Mouse (Mus musculus): ENCODE results near the gene Shisa8. TPM values are rescaled to one million over a fixed set of nuclear protein-coding genes. Genes with fewer than 3 reads are reported as not detected.

The Shisa8 gene
- 0.13 TPM for polyA plus RNA-seq (2012; fragmentation: generic; extraction: Trizol)

DNA sequence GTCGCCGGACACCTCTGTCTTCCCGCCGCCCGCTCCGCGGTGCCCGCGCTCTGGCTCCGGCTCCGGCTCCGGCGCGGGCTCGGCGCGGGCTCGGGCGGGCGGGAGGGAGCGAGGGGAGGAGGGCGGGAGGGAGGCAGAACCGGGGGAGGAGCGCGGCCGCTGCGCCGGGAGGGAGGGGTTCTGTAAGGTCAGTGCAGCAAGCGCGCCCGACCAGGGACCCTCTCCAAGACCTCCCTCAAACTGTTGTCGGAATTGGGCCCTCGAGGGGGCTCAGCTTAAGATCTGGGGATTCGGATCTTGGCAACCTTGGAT is at the start of gene Shisa8:
Shisa8 (minus strand) TSS at position 64 of the 312 bp plus-strand sequence.
- Histone ChIP-seq H3K27me3 (ENCODE audit: control insufficient read depth, insufficient read depth, insufficient read length) (peaks cover 23% of the 10 kb centered on the region), H3K36me3 (ENCODE audit: control insufficient read depth, insufficient read depth) (no peaks in the 10 kb centered on the region), H3ac (ENCODE audit: control insufficient read depth, insufficient read length) (no peak within 1 kb of the TSS), H3K4me2 (ENCODE audit: low read depth) (no peak within 1 kb of the TSS), H3K4me3 (no peak within 1 kb of the TSS), H3K79me2 (ENCODE audit: control insufficient read depth, insufficient read depth) (no peaks in the 10 kb centered on the region)
- no peak for TF ChIP-seq SRF (IDR thresholded peaks at IDR 0.05; ENCODE audit: control insufficient read depth, insufficient read length, low read depth)

DNA sequence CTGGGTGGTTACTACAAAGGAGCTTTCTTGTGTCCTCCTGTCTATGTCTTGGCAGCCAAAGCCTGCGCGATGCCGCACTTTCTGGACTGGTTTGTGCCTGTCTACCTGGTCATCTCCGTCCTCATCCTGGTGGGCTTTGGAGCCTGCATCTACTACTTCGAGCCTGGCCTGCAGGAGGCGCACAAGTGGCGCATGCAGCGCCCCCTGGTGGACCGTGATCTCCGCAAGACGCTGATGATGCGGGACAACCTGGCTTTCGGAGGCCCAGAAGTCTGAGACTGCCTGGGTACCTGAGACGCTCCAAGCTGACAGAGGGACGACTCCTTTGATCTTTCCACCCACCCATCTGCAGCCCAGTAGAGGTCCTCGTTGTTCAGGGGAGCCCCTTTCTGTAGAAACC is 46.9 kb upstream of the Shisa8 start:
- no peaks in the 10 kb centered on the region for H3K79me2 ChIP-seq (ENCODE audit: control insufficient read depth, insufficient read depth)
- H3ac ChIP-seq (ENCODE audit: control insufficient read depth, insufficient read length) = no peak overlapping the region
- H3K27me3 ChIP-seq (ENCODE audit: control insufficient read depth, insufficient read depth, insufficient read length) = peaks cover 57% of the 10 kb centered on the region
- no peak overlapping the region for H3K4me2 ChIP-seq (ENCODE audit: low read depth)
- TF ChIP-seq POLR2A (IDR thresholded peaks at IDR 0.05; ENCODE audit: insufficient read length, low read depth) (no peak), SRF (IDR thresholded peaks at IDR 0.05; ENCODE audit: control insufficient read depth, insufficient read length, low read depth) (no peak), MYOG (IDR thresholded peaks at IDR 0.05; ENCODE audit: control insufficient read depth in 1 of 3, insufficient read depth in 1 of 3, insufficient read length in 2 of 3, low read depth in 2 of 3) (no peak), E2F4 (IDR thresholded peaks at IDR 0.05; ENCODE audit: insufficient read depth) (no peak), MYOD1 (IDR thresholded peaks at IDR 0.05; ENCODE audit: control insufficient read depth in 1 of 3, insufficient read length in 2 of 3, low read depth in 2 of 3) (no peak), USF1 (IDR thresholded peaks at IDR 0.05; ENCODE audit: low read depth) (no peak), CEBPB (IDR thresholded peaks at IDR 0.05; ENCODE audit: insufficient read depth, poor library complexity, severe bottlenecking) (no peak), MAX (IDR thresholded peaks at IDR 0.05; ENCODE audit: low read depth) (no peak), TCF12 (IDR thresholded peaks at IDR 0.05; ENCODE audit: insufficient read depth, poor library complexity, severe bottlenecking) (no peak), TCF3 (IDR thresholded peaks at IDR 0.05; ENCODE audit: insufficient read length, low read depth) (no peak), REST (IDR thresholded peaks at IDR 0.05; ENCODE audit: insufficient read depth, insufficient read length) (no peak), POLR2AphosphoS2 (IDR thresholded peaks at IDR 0.05; ENCODE audit: insufficient read length, low read depth) (no peak)
- H3K4me3 ChIP-seq = no peak overlapping the region
- H3K36me3 ChIP-seq (ENCODE audit: control insufficient read depth, insufficient read depth) = no peaks in the 10 kb centered on the region

DNA sequence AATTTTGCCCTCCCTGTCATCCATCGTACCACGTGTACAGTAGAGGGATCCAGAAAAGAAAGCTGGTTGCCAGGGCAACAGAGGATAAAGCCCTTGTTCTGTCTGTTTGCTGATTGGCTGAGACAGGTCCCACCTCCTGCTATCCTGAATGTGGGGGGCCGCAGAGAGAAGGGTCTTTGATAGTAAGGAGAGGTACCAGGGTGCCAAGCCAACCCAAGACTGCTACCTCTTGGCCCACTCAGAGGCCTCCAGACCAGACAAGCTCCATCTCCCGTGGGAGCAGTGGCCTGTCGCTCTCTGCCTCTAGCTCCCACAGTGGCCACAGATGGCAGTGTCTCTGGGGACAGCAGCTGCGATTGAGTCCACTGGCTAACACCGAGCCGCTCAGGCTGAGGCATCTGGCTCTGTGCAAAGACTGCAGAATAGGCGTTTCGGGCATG is 43.3 kb upstream of the Shisa8 start:
- Histone ChIP-seq H3K4me2 (ENCODE audit: low read depth) (no peak overlapping the region), H3K27me3 (ENCODE audit: control insufficient read depth, insufficient read depth, insufficient read length) (peaks cover 44% of the 10 kb centered on the region), H3K79me2 (ENCODE audit: control insufficient read depth, insufficient read depth) (no peaks in the 10 kb centered on the region), H3K36me3 (ENCODE audit: control insufficient read depth, insufficient read depth) (no peaks in the 10 kb centered on the region), H3ac (ENCODE audit: control insufficient read depth, insufficient read length) (no peak overlapping the region), H3K4me3 (no peak overlapping the region)
- TF ChIP-seq POLR2AphosphoS2 (IDR thresholded peaks at IDR 0.05; ENCODE audit: insufficient read length, low read depth) (no peak), CEBPB (IDR thresholded peaks at IDR 0.05; ENCODE audit: insufficient read depth, poor library complexity, severe bottlenecking) (no peak), TCF3 (IDR thresholded peaks at IDR 0.05; ENCODE audit: insufficient read length, low read depth) (no peak), USF1 (IDR thresholded peaks at IDR 0.05; ENCODE audit: low read depth) (no peak), REST (IDR thresholded peaks at IDR 0.05; ENCODE audit: insufficient read depth, insufficient read length) (no peak), MYOG (IDR thresholded peaks at IDR 0.05; ENCODE audit: control insufficient read depth in 1 of 3, insufficient read depth in 1 of 3, insufficient read length in 2 of 3, low read depth in 2 of 3) (peak in 2 of 3 experiments; percentile 66 to 79), E2F4 (IDR thresholded peaks at IDR 0.05; ENCODE audit: insufficient read depth) (no peak), POLR2A (IDR thresholded peaks at IDR 0.05; ENCODE audit: insufficient read length, low read depth) (no peak), SRF (IDR thresholded peaks at IDR 0.05; ENCODE audit: control insufficient read depth, insufficient read length, low read depth) (no peak), MAX (IDR thresholded peaks at IDR 0.05; ENCODE audit: low read depth) (no peak), MYOD1 (IDR thresholded peaks at IDR 0.05; ENCODE audit: control insufficient read depth in 1 of 3, insufficient read length in 2 of 3, low read depth in 2 of 3) (peak in 2 of 3 experiments; percentile 29 to 59)

DNA sequence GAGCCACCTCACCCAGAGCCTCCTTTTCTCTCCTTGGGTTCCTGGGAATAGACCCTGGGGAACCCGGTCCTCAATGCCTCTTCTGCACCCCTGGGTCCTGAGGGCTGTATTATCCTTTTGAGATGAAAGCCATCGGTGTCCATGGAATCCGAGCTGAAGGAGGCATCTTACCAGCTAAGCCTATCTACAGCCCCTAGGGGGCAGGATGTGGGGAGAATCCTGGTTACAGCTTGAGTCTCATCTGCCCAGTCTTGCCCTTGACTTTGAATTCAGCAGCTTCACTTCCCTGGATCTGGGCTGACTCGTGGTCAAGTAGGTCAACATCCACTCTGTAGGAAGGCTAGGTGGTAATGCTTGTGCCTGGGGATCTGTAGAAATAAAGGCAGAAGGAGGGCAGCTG is 42.6 kb upstream of the Shisa8 start:
- Histone ChIP-seq H3ac (ENCODE audit: control insufficient read depth, insufficient read length) (no peak overlapping the region), H3K79me2 (ENCODE audit: control insufficient read depth, insufficient read depth) (no peaks in the 10 kb centered on the region), H3K4me3 (no peak overlapping the region), H3K36me3 (ENCODE audit: control insufficient read depth, insufficient read depth) (no peaks in the 10 kb centered on the region), H3K4me2 (ENCODE audit: low read depth) (no peak overlapping the region), H3K27me3 (ENCODE audit: control insufficient read depth, insufficient read depth, insufficient read length) (peaks cover 37% of the 10 kb centered on the region)
- no peak for TF ChIP-seq TCF12 (IDR thresholded peaks at IDR 0.05; ENCODE audit: insufficient read depth, poor library complexity, severe bottlenecking)
- no peak for TF ChIP-seq SRF (IDR thresholded peaks at IDR 0.05; ENCODE audit: control insufficient read depth, insufficient read length, low read depth)
- TF ChIP-seq USF1 (IDR thresholded peaks at IDR 0.05; ENCODE audit: low read depth) = no peak
- TF ChIP-seq TCF3 (IDR thresholded peaks at IDR 0.05; ENCODE audit: insufficient read length, low read depth) = no peak

- no peak for TF ChIP-seq REST (IDR thresholded peaks at IDR 0.05; ENCODE audit: insufficient read depth, insufficient read length)
- no peak for TF ChIP-seq SRF (IDR thresholded peaks at IDR 0.05; ENCODE audit: control insufficient read depth, insufficient read length, low read depth)
- TF ChIP-seq MAX (IDR thresholded peaks at IDR 0.05; ENCODE audit: low read depth) = no peak
- no peak for TF ChIP-seq POLR2AphosphoS2 (IDR thresholded peaks at IDR 0.05; ENCODE audit: insufficient read length, low read depth)
- no peak for TF ChIP-seq USF1 (IDR thresholded peaks at IDR 0.05; ENCODE audit: low read depth)
- no peak for TF ChIP-seq CEBPB (IDR thresholded peaks at IDR 0.05; ENCODE audit: insufficient read depth, poor library complexity, severe bottlenecking)
- no peak for TF ChIP-seq MYOD1 (IDR thresholded peaks at IDR 0.05; ENCODE audit: control insufficient read depth in 1 of 3, insufficient read length in 2 of 3, low read depth in 2 of 3)
- TF ChIP-seq POLR2A (IDR thresholded peaks at IDR 0.05; ENCODE audit: insufficient read length, low read depth) = no peak
- TF ChIP-seq E2F4 (IDR thresholded peaks at IDR 0.05; ENCODE audit: insufficient read depth) = no peak
- TF ChIP-seq MYOG (IDR thresholded peaks at IDR 0.05; ENCODE audit: control insufficient read depth in 1 of 3, insufficient read depth in 1 of 3, insufficient read length in 2 of 3, low read depth in 2 of 3) = no peak
- no peak for TF ChIP-seq TCF12 (IDR thresholded peaks at IDR 0.05; ENCODE audit: insufficient read depth, poor library complexity, severe bottlenecking)
- TF ChIP-seq TCF3 (IDR thresholded peaks at IDR 0.05; ENCODE audit: insufficient read length, low read depth) = no peak
- Histone ChIP-seq H3K4me2 (ENCODE audit: low read depth) (no peak within 1 kb of the TSS), H3ac (ENCODE audit: control insufficient read depth, insufficient read length) (no peak within 1 kb of the TSS), H3K27me3 (ENCODE audit: control insufficient read depth, insufficient read depth, insufficient read length) (peaks cover 15% of the 10 kb centered on the region), H3K36me3 (ENCODE audit: control insufficient read depth, insufficient read depth) (no peaks in the 10 kb centered on the region), H3K4me3 (no peak within 1 kb of the TSS), H3K79me2 (ENCODE audit: control insufficient read depth, insufficient read depth) (no peaks in the 10 kb centered on the region)
These were observed 39.5 kb upstream of the Shisa8 start, which contains the start of gene 1500009C09Rik for GRCm38 (mm10) chr15:82252097-82252496. 1500009C09Rik (plus strand) TSS chr15:82252397.

Measured in myocyte (in vitro differentiated cells).